Mouse (Mus musculus): ENCODE data around the gene Psph. TPM values are rescaled to one million over a fixed set of nuclear protein-coding genes. Genes with fewer than 3 reads are reported as not detected.

Gene Psph
- total RNA-seq, 4 experiments from 2014 or later, result 18.8 to 21.3 (median 19.6) TPM

- no peak for DNase-seq (ENCODE audit: low spot score in 2 of 2)
These were observed 46.3 kb downstream of the Psph start for GRCm38 (mm10) chr5:129740976-129741375.

- no peak for DNase-seq (ENCODE audit: low spot score in 2 of 2)
These were observed 56.2 kb downstream of the Psph start for GRCm38 (mm10) chr5:129731021-129731420.

DNA sequence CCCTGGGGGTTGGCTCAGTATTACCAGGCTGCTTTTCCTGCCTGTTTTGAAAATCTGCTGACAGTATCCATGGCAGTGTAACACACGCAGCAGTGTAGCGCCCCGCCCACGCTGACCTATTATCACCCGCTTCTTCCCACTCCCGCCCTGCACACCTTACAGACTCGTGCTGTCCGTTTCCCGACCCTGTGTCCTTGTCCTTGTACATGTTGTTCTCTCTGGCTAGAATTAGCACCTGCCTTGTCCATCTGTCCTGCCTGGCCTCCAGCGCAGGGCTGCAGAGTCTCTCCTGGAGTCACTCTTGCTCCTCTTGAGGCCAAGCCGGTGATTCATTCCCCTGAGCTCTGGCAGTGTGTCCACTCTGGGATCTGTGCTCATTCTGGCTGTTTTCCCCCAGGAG lies 56.9 kb downstream of the Psph start:
- DNase-seq (ENCODE audit: low spot score in 2 of 2), result no peak

GRCm38 (mm10) chr5:129729286-129729685 lies 58.0 kb downstream of the Psph start:
- no peak for DNase-seq (ENCODE audit: low spot score in 2 of 2)

DNA sequence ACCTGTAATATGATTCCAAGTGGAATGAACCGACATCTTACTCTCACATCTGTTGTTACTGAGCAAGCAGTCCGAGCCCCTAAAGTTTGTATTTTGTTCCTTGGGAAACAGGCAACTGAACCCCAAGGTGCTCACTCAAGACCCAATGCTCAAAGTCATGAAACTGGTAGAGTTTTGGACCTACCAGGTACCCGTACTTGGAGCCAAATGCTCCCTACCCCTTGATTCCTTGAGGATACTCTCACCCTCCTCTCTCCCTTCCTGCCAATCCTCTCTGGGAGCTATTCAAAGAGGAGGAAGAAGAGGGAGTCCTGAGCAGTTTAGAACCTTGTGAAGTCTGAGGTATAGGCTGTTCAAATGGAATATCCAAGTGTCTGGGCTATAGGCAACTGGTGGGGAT lies 60.5 kb downstream of the Psph start:
- no peak for DNase-seq (ENCODE audit: low spot score in 2 of 2)

- DNase-seq (ENCODE audit: low spot score in 2 of 2), result no peak
These were observed 61.4 kb downstream of the Psph start for GRCm38 (mm10) chr5:129725774-129726392.

DNA sequence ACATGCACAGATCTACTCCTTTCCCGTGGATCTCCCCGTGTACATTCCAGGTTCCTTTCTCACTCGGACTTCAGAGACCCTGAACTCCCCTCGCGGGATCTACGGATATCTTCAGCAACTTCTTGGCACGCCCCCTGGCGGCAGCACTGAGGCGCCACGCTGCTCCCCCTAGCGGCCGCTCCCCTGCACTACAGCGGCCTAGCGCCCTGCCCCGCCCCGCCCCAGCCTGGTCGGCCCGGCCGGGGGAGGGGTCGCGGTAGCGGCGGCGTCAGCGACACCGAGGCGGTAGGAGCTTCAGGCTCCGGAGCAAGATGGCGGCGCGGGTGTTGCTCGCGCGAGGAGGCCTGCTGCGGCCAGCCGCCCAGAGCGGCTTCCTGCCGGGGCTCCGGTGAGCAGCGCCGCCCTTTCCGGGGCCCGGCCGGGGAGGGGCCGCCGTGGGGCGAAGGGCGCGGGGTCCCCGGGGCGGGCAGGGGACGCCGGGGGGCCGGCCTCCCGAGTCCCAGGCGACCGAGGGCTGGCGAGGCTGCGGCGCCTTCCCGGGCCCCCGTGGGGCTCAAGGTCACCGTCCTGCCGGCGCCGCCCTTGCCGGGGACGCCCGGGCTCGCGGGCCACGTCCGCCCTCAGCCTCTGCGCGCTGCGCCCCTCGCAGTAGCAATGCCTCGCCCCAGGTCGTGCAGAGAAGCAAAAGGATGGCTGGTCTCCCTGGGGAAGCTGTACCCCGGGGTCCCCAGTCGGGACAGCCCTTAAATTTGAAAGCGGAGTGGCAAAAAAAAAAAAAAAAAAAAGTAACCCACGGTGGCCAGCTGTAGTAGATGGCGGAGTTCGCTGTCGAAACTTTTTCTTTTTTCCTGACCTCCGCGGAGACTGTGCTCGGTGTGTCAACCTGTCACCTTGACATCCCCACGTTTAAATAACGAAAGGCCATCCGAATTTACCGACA lies 62.1 kb downstream of the Psph start, which contains the start of gene Nipsnap2:
Gene Nipsnap2, plus strand, starts transcription at position 230 of the 940 bp plus-strand sequence.
- peak; percentile 86 to 93 for DNase-seq (ENCODE audit: low spot score in 2 of 2)

GRCm38 (mm10) chr5:129724268-129724667 lies 63.0 kb downstream of the Psph start:
- no peak for DNase-seq (ENCODE audit: low spot score in 2 of 2)

DNA sequence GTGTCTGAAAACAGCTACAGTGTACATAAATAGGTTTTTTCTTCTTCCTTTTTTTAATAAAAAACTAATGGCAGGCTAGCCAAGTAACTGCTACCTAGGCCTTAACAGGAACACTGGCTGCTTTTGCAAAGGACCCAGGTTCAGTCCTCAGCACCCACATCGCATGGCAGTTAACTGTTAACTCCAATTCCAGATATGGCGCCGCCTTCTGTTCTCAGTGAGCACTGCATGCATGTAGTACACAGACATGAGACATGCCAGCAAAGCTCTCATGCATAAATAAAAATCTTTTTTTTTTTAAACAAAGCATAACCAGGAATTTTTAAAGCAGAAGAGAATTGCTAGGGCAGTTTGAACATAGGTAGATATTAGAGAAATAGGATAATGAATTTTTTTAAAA lies 67.1 kb downstream of the Psph start:
- DNase-seq (ENCODE audit: low spot score in 2 of 2), result no peak

GRCm38 (mm10) chr5:129717016-129717415 lies 70.2 kb downstream of the Psph start:
- DNase-seq (ENCODE audit: low spot score in 2 of 2), result no peak

Other genes starting within 250 kb of the Psph start
- 100 to 1,000 TPM in 1 of 4 experiments, 10 to 100 TPM in 3; 83.3 to 102 (median 90.9) TPM for gene Mmp17, start 203.3 kb downstream of the Psph start, total RNA-seq (2022)
- gene Zfp11, start 117.3 kb downstream of the Psph start, total RNA-seq (2022), result 1 to 10 TPM; 6.0 to 7.0 (median 6.2) TPM
- not detected for gene Sept14, start 78.9 kb downstream of the Psph start, total RNA-seq (2022)
- gene Mrps17, start 72.0 kb downstream of the Psph start, total RNA-seq (2022), result 10 to 100 TPM; 73.7 to 91.9 (median 81.3) TPM
- 10 to 100 TPM; 87.2 to 95.0 (median 91.5) TPM for gene Nipsnap2, start 62.4 kb downstream of the Psph start, total RNA-seq (2022)
- gene Sumf2, start 59.5 kb upstream of the Psph start, total RNA-seq (2022), result 10 to 100 TPM; 18.2 to 23.0 (median 21.9) TPM
- gene Chchd2, start 100.0 kb upstream of the Psph start, total RNA-seq (2022), result 100 to 1,000 TPM; 416 to 428 (median 423) TPM
- gene Zbed5, start 108.3 kb upstream of the Psph start, total RNA-seq (2022), result 1 to 10 TPM; 6.9 to 9.6 (median 7.9) TPM
- gene Phkg1, start 111.1 kb upstream of the Psph start, total RNA-seq (2022), result 10 to 100 TPM; 16.7 to 20.4 (median 17.8) TPM
- 1 to 10 TPM; 2.5 to 3.5 (median 3.2) TPM for gene Nupr1l, start 121.1 kb upstream of the Psph start, total RNA-seq (2022)
- 10 to 100 TPM; 45.5 to 56.9 (median 50.1) TPM for gene Vkorc1l1, start 154.5 kb upstream of the Psph start, total RNA-seq (2022)
- 10 to 100 TPM; 12.7 to 40.4 (median 22.1) TPM for gene Gusb, start 215.6 kb upstream of the Psph start, total RNA-seq (2022)
- 10 to 100 TPM; 22.9 to 28.0 (median 25.9) TPM for gene Asl, start 241.8 kb upstream of the Psph start, total RNA-seq (2022)
- gene Crcp, start 241.8 kb upstream of the Psph start, total RNA-seq (2022), result 10 to 100 TPM; 26.7 to 32.6 (median 30.1) TPM